Mouse (Mus musculus) ovary, postnatal 36 days (tissue): ENCODE measurements at regions not wholly inside any gene's neighbourhood (a gene's known extent, or its start where the extent isn't known, plus 50 kb on each side); places are given as distances from the start of the nearest gene placed in this dataset.

Experiments
- DNase-seq: peaks from one replicate; pipeline ENCODE4 v3.0.0; 2022; ENCODE audit warnings: low spot score, mixed read lengths

DNA sequence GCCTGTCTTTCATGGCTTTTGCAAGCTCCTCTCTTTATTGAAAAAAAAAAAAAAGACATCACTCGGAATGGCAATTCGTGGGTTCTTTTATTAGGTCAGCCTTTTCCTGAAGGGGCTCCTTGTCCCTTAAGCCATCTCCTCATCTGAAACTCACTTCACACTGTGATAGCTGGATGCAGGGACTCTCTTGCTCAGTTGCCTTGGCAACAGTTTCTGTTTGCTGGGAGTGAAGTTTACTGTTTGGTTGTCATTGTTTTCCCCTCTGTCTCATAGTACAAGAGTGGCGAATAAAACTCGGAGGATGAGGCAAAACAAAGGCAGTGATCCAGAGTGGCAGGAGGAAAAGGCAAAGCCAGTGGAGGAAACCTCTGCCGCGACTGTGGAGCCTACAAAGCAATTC, 194.6 kb downstream of the Brinp2 start:
- no peak for DNase-seq

GRCm38 (mm10) chr1:158163411-158163810, 192.7 kb downstream of the Brinp2 start:
- DNase-seq = no peak

DNA sequence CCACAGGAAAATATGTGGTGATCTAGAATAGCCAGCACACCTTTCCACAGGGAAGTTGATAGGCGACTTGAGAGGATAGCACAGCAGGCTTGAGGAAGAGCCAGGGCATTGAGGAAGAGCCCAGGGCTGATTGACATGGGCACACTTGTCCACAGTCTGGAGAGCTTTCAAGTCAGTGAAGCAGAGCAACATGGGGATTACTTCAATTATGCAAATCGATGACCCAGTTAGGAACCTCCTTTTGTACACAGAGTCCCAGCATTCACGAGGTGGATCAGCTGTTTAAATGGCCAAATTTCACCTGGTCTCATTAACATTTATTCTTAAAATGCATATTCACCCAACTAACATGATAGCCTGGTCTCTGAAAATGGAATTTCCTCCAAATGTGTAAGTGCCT, 186.1 kb downstream of the Brinp2 start:
- no peak for DNase-seq

DNA sequence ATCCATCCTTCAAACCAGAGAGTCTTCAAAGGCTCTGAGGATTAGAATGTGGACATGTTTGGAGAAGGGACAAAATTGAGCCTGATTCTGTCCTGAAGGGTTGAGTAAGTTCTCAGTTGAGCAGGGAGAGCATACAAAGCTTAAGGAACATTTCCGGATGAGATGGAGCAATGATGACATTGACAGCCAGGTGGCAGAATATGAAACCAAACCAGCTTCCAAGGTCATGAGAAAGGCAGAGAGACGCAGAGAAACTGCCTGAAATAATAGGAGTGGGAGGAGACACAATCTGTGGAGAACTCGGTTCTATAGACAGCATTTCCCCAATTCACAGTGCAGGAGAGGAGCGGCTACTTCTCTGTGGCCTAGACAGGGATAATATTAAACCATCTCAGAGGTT, 176.0 kb downstream of the Brinp2 start:
- DNase-seq = no peak

DNA sequence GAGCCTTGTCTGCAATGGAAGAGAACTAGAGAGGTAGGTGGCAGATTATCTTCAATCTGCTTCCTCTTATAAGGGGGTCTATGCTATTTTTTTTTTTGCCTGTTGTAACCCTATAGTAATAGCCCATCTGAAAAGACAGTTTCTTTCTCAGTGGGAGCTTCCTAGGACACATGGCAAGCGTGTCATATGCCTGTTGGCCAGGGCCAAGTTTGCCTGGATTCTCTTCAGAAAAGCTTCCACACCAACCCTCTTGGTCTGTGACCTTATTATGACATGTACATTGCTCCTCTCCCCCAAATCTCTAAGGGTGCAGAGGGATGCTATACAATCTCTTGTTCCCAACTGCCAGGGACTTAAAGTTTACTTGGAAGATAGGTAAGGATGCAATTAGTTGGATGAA, 174.8 kb downstream of the Brinp2 start:
- DNase-seq = no peak

DNA sequence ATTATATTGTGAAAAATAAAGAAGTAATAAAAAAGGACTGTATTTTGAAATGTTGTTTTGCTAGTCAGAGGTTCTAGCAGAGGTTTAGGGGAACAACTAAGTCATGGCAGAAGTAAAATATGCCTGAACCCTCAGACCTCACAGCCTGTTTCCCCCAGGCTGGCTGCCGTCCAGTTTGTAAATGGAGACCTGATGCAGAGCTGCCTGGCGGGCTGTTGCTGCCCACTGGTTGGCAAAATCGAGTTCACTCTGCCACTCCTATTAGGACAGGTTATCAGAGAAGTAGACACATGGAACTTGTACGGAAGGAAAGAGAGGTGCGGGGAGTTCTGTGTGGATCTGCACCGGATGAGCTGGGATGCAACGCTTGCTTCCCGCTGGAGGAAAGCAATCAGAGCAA, 168.5 kb downstream of the Brinp2 start:
- no peak for DNase-seq

GRCm38 (mm10) chr1:158192841-158193551, 163.1 kb downstream of the Brinp2 start:
- no peak for DNase-seq

DNA sequence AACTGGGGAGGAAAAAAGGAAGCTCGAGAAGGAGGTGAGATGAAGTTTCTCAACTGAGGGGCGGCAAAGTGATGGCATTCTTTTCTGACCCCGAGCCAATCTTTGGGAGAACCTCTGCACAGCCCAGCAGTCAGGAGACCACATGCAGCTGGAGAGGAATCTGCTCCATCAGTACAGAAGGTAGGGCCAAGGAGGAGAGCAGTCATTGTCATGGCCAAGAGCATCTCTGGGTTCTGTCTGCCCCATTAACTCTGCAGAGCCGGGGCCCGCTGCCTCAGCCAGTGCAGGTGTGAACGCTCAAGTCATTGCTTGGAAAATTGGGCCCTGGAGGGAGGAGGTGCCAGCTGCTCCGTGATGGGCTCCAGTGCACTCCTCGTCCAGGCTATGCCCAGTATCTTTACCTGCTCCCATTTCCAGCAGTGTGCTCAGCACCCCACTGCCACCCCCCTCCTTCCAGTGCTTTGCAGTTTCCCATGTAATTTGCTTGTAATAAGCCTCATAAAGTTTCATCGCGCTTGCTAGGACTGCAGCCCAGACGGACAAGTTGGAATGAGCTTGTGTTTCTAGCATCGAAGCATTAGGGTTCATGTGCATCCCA, 162.1 kb downstream of the Brinp2 start:
- no peak for DNase-seq
